7 mouse cellular contexts compared by ENCODE assay signal in the genomic region with DNA sequence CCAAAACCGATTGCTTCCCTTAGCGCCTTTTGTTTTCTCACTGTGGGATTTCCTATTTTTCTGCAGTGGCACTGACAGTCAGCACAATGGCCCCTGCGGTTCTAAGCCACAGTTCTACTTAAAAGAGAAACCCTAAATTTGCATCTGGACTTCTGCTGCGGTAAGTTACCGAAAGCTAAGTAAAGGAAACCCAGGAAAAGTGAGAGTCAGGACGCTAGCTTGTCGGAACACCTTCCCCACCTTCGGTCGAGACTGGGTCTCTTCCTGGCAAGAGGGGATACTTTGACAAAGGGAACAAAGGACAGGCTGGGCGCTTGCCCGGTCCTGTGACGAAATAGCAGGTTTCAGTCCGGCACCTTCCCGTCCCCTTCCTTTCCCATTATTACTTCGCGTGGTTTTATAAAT. TPM values are rescaled to one million over a fixed set of nuclear protein-coding genes. Genes with fewer than 3 reads are reported as not detected.
A peak's percentile ranks its signal among the peaks of the same experiment; 100 is the strongest.
DNase-seq lines count a peak whose midpoint lies in the region; ATAC-seq lines count a peak whose summit lies in the region.

No protein-coding gene starts in this region.

- peak overlapping the region; percentile 26 for H3K4me3 ChIP-seq in forebrain, embryonic 16.5 days (replicated peaks; ENCODE audit: low read length)
- peak overlapping the region; percentile 23 for H3K4me3 ChIP-seq in intestine, embryonic 14.5 days (ENCODE audit: low read depth, low read length)
- H3K4me3 ChIP-seq in lung, embryonic 15.5 days = peak overlapping the region; percentile 20

- peak; percentile 64 for DNase-seq in embryo, embryonic 10.5 days (ENCODE audit: low spot score)
- peak; percentile 56 for DNase-seq in intestine, embryonic 14.5 days (ENCODE audit: low spot score)
- DNase-seq in retina, postnatal 1 day = peak; percentile 32
- no peak for DNase-seq in cerebellum, adult 11 months
- DNase-seq in spleen, adult 18-20 months = no peak

- no peaks in the 10 kb centered on the region for H3K36me3 ChIP-seq in forebrain, embryonic 16.5 days (ENCODE audit: control insufficient read depth, insufficient read depth)
- no peaks in the 10 kb centered on the region for H3K36me3 ChIP-seq in intestine, embryonic 14.5 days (ENCODE audit: control insufficient read depth, insufficient read depth, low read length)
- no peaks in the 10 kb centered on the region for H3K36me3 ChIP-seq in lung, embryonic 15.5 days

- peaks cover 5% of the 10 kb centered on the region for H3K4me1 ChIP-seq in forebrain, embryonic 16.5 days (replicated peaks; ENCODE audit: control insufficient read depth, insufficient read depth, low read length)
- 0 out of 2 replicates have a peak, but pooled peaks cover 3% of the 10 kb centered on the region for H3K4me1 ChIP-seq in intestine, embryonic 14.5 days (replicated peaks; ENCODE audit: control insufficient read depth, insufficient read depth, low read length)
- H3K4me1 ChIP-seq in lung, embryonic 15.5 days = no peaks in the 10 kb centered on the region

- no peaks in the 10 kb centered on the region; the same call in 1 of the 2 replicates for H3K9me3 ChIP-seq in forebrain, embryonic 16.5 days (ENCODE audit: control insufficient read depth, low read length)
- no peaks in the 10 kb centered on the region for H3K9me3 ChIP-seq in intestine, embryonic 14.5 days (ENCODE audit: control insufficient read depth, low read length)
- no peaks in the 10 kb centered on the region for H3K9me3 ChIP-seq in lung, embryonic 15.5 days

- H3K4me2 ChIP-seq in forebrain, embryonic 16.5 days (ENCODE audit: low read length) = peak overlapping the region; percentile 52
- peak overlapping the region; percentile 50 for H3K4me2 ChIP-seq in intestine, embryonic 14.5 days (ENCODE audit: low read length)
- peak overlapping the region; percentile 48 for H3K4me2 ChIP-seq in lung, embryonic 15.5 days

- H3K9ac ChIP-seq in forebrain, embryonic 16.5 days (replicated peaks; ENCODE audit: low read depth, low read length) = peak overlapping the region; percentile 15; the same call in 1 of the 2 replicates
- H3K9ac ChIP-seq in intestine, embryonic 14.5 days (ENCODE audit: low read length) = no peak overlapping the region
- peak overlapping the region; percentile 17 for H3K9ac ChIP-seq in lung, embryonic 15.5 days

- ATAC-seq in forebrain, embryonic 16.5 days = no peak
- no peak for ATAC-seq in intestine, embryonic 14.5 days (replicated peaks; ENCODE audit: low FRiP score, low TSS enrichment, low read depth)
- ATAC-seq in lung, embryonic 15.5 days (ENCODE audit: borderline replicate concordance, extremely low read depth, low FRiP score, low TSS enrichment) = no peak

- WGBS in forebrain, embryonic 16.5 days = 2% methylated on average over 16 of the region's 16 CpGs
- WGBS in intestine, embryonic 14.5 days = 12% methylated on average over 16 of the region's 16 CpGs
- WGBS in lung, embryonic 15.5 days = 9% methylated on average over 16 of the region's 16 CpGs

- no peak overlapping the region for H3K27ac ChIP-seq in forebrain, embryonic 16.5 days (ENCODE audit: low read length)
- H3K27ac ChIP-seq in intestine, embryonic 14.5 days (ENCODE audit: low read depth) = no peak overlapping the region
- H3K27ac ChIP-seq in lung, embryonic 15.5 days = no peak overlapping the region

- H3K27me3 ChIP-seq in forebrain, embryonic 16.5 days (replicated peaks; ENCODE audit: control insufficient read depth, insufficient read depth, low read length) = no peaks in the 10 kb centered on the region
- no peaks in the 10 kb centered on the region for H3K27me3 ChIP-seq in intestine, embryonic 14.5 days (replicated peaks; ENCODE audit: control insufficient read depth, insufficient read depth, low read length)
- no peaks in the 10 kb centered on the region for H3K27me3 ChIP-seq in lung, embryonic 15.5 days

RNA-seq across cellular contexts. Expression of gene Ing2, which starts 15.3 kb away (rescaled TPM):
- polyA plus RNA-seq in forebrain, embryonic 16.5 days (2015; fragmentation: Nextera tagmentation; extraction: Ambion mirVana) = 5.0 and 6.0 TPM in 2 replicates
- 11.5 and 14.3 TPM in 2 replicates for polyA plus RNA-seq in intestine, embryonic 14.5 days (2014; fragmentation: Nextera tagmentation; extraction: Ambion mirVana)
- 13.6 and 13.7 TPM in 2 replicates for polyA plus RNA-seq in lung, embryonic 15.5 days (2015; fragmentation: Nextera tagmentation; extraction: Ambion mirVana)

RNA-seq across cellular contexts. Expression of gene Cdkn2aip, which starts 23.1 kb away (rescaled TPM):
- polyA plus RNA-seq in forebrain, embryonic 16.5 days (2015; fragmentation: Nextera tagmentation; extraction: Ambion mirVana) = 44.4 and 52.2 TPM in 2 replicates
- polyA plus RNA-seq in intestine, embryonic 14.5 days (2014; fragmentation: Nextera tagmentation; extraction: Ambion mirVana) = 22.8 and 23.8 TPM in 2 replicates
- polyA plus RNA-seq in lung, embryonic 15.5 days (2015; fragmentation: Nextera tagmentation; extraction: Ambion mirVana) = 25.0 and 25.1 TPM in 2 replicates

Comparison
In these comparisons a context has a peak if more than half of its experiments do, and no peak if none do; other contexts are left out.
1. DNase-seq: peak in embryo, embryonic 10.5 days (single experiment), intestine, embryonic 14.5 days (single experiment) and retina, postnatal 1 day (single experiment); none in cerebellum, adult 11 months (single experiment) and spleen, adult 18-20 months (0 of 2).
2. Peak in every context shown above with its lines, with median percentiles within 50 percentile points of each other: H3K4me2 ChIP-seq and H3K4me3 ChIP-seq.